8 mouse cellular contexts compared by ENCODE assay signal in genomic region chr9:22225581-22226388, GRCm38 (mm10). TPM values are rescaled to one million over a fixed set of nuclear protein-coding genes. Genes with fewer than 3 reads are reported as not detected.
A peak's percentile ranks its signal among the peaks of the same experiment; 100 is the strongest.
DNase-seq lines count a peak whose midpoint lies in the region; ATAC-seq and TF ChIP-seq lines count a peak whose summit lies in the region.

Gene Zfp809, plus strand, starts transcription at chr9:22225714.

- peak; percentile 85 for TF ChIP-seq CTCF in C2C12 (IDR thresholded peaks at IDR 0.05; ENCODE audit: control insufficient read depth, insufficient read depth, insufficient read length)
- TF ChIP-seq CTCF in brain, embryonic 14.5 days (IDR thresholded peaks at IDR 0.05; ENCODE audit: borderline replicate concordance, extremely low read depth, insufficient read depth, insufficient read length), result peak; percentile 66
- peak; percentile 88 for TF ChIP-seq CTCF in liver, adult 2 months (IDR thresholded peaks at IDR 0.05; ENCODE audit: low read depth, low read length)

- TF ChIP-seq POLR2A in brain, embryonic 14.5 days (IDR thresholded peaks at IDR 0.05; ENCODE audit: borderline replicate concordance, extremely low read depth, insufficient read depth, insufficient read length, poor library complexity, severe bottlenecking), result peak; percentile 45; the same call in 1 of the 2 replicates
- TF ChIP-seq POLR2A in liver, adult 2 months (IDR thresholded peaks at IDR 0.05; ENCODE audit: extremely low read depth, insufficient read depth, low read length), result peak; percentile 85
- peak; percentile 84 for TF ChIP-seq POLR2A in myocyte (IDR thresholded peaks at IDR 0.05; ENCODE audit: insufficient read length, low read depth)

- H3K36me3 ChIP-seq in C2C12 (ENCODE audit: control insufficient read depth, insufficient read depth), result peaks cover 4% of the 10 kb centered on the region
- no peaks in the 10 kb centered on the region for H3K36me3 ChIP-seq in erythroblast, embryonic 14.5 days (ENCODE audit: control insufficient read depth)
- H3K36me3 ChIP-seq in heart, embryonic 11.5 days (ENCODE audit: control insufficient read depth, insufficient read depth, low read length), result no peaks in the 10 kb centered on the region
- H3K36me3 ChIP-seq in kidney, embryonic 16.5 days (ENCODE audit: insufficient read depth, low read length), result no peaks in the 10 kb centered on the region
- no peaks in the 10 kb centered on the region; the same call in 1 of the 2 replicates for H3K36me3 ChIP-seq in liver, adult 2 months (ENCODE audit: control insufficient read depth, insufficient read depth, low read length)
- H3K36me3 ChIP-seq in myocyte (ENCODE audit: control insufficient read depth, insufficient read depth), result no peaks in the 10 kb centered on the region
- H3K36me3 ChIP-seq in splenic B cell, adult 2 months (ENCODE audit: control insufficient read depth, insufficient read depth, low read length, poor library complexity, severe bottlenecking), result no peaks in the 10 kb centered on the region

- H3K4me3 ChIP-seq in C2C12 (ENCODE audit: insufficient read depth, poor library complexity, severe bottlenecking), result peak within 1 kb of the TSS; percentile 44
- H3K4me3 ChIP-seq in erythroblast, embryonic 14.5 days (replicated peaks), result peak within 1 kb of the TSS; percentile 87
- peak within 1 kb of the TSS; percentile 59 for H3K4me3 ChIP-seq in heart, embryonic 11.5 days (ENCODE audit: low read depth, low read length)
- H3K4me3 ChIP-seq in kidney, embryonic 16.5 days (ENCODE audit: low read length), result peak within 1 kb of the TSS; percentile 73
- peak within 1 kb of the TSS; percentile 94 for H3K4me3 ChIP-seq in liver, adult 2 months (ENCODE audit: insufficient read depth, low read depth, low read length)
- peak within 1 kb of the TSS; percentile 52 for H3K4me3 ChIP-seq in myocyte

- WGBS in heart, embryonic 11.5 days (ENCODE audit: insufficient replicate concordance), result 1% methylated on average over 35 of the region's 35 CpGs
- WGBS in kidney, embryonic 16.5 days, result 2% methylated on average over 35 of the region's 35 CpGs
- WGBS in liver, adult 2 months, result under 1% methylated on average over 35 of the region's 35 CpGs

- H3K9me3 ChIP-seq in erythroblast, embryonic 14.5 days (ENCODE audit: control insufficient read depth, low read length), result no peaks in the 10 kb centered on the region
- no peaks in the 10 kb centered on the region for H3K9me3 ChIP-seq in heart, embryonic 11.5 days (replicated peaks; ENCODE audit: control insufficient read depth, low read length)
- H3K9me3 ChIP-seq in kidney, embryonic 16.5 days (ENCODE audit: low read length), result 0 out of 2 replicates have a peak, but pooled peaks cover 2% of the 10 kb centered on the region

- peak within 1 kb of the TSS; percentile 77 for H3K9ac ChIP-seq in heart, embryonic 11.5 days (ENCODE audit: low read depth, low read length)
- peak within 1 kb of the TSS; percentile 83 for H3K9ac ChIP-seq in kidney, embryonic 16.5 days (replicated peaks; ENCODE audit: low read length)
- peak within 1 kb of the TSS; percentile 98 for H3K9ac ChIP-seq in liver, adult 2 months (ENCODE audit: low read depth, low read length)

- H3ac ChIP-seq in C2C12 (ENCODE audit: control insufficient read depth, insufficient read length, low read depth), result peak within 1 kb of the TSS; percentile 82
- H3ac ChIP-seq in myocyte (ENCODE audit: control insufficient read depth, insufficient read length), result peak within 1 kb of the TSS; percentile 90

- DNase-seq in brain, embryonic 14.5 days (ENCODE audit: low read depth), result peak; percentile 99
- peak; percentile 96 for DNase-seq in liver, adult 2 months (ENCODE audit: extremely low read depth, low read depth, low spot score)
- peak; percentile 100 for DNase-seq in splenic B cell, adult 2 months (ENCODE audit: low read depth, low spot score)

- ATAC-seq in heart, embryonic 11.5 days (replicated peaks; ENCODE audit: insufficient number of reproducible peaks, low FRiP score, low TSS enrichment), result peak; percentile 94
- peak; percentile 99 for ATAC-seq in kidney, embryonic 16.5 days (ENCODE audit: low FRiP score, low TSS enrichment)

- H3K4me2 ChIP-seq in heart, embryonic 11.5 days, result peak within 1 kb of the TSS; percentile 79
- peak within 1 kb of the TSS; percentile 83 for H3K4me2 ChIP-seq in kidney, embryonic 16.5 days (replicated peaks; ENCODE audit: low read depth, low read length)
- H3K4me2 ChIP-seq in myocyte (ENCODE audit: low read depth), result peak within 1 kb of the TSS; percentile 97

- H3K79me3 ChIP-seq in C2C12 (ENCODE audit: low read depth), result peaks cover 24% of the 10 kb centered on the region

- H3K27ac ChIP-seq in heart, embryonic 11.5 days (ENCODE audit: low read depth, low read length), result peak within 1 kb of the TSS; percentile 78
- H3K27ac ChIP-seq in kidney, embryonic 16.5 days (ENCODE audit: low read length), result peak within 1 kb of the TSS; percentile 95
- H3K27ac ChIP-seq in liver, adult 2 months (replicated peaks; ENCODE audit: insufficient read depth, low read depth, low read length), result peak within 1 kb of the TSS; percentile 98

- H3K27me3 ChIP-seq in C2C12 (ENCODE audit: control insufficient read depth, insufficient read depth, insufficient read length) (no peaks in the 10 kb centered on the region), myocyte (ENCODE audit: control insufficient read depth, insufficient read depth, insufficient read length) (no peaks in the 10 kb centered on the region)
- H3K27me3 ChIP-seq in erythroblast, embryonic 14.5 days (ENCODE audit: control insufficient read depth), result no peaks in the 10 kb centered on the region; the same call in 1 of the 2 replicates
- H3K27me3 ChIP-seq in heart, embryonic 11.5 days (ENCODE audit: control insufficient read depth, insufficient read depth, low read length), result no peaks in the 10 kb centered on the region
- H3K27me3 ChIP-seq in kidney, embryonic 16.5 days (ENCODE audit: insufficient read depth, low read length), result no peaks in the 10 kb centered on the region
- no peaks in the 10 kb centered on the region for H3K27me3 ChIP-seq in liver, adult 2 months (ENCODE audit: control insufficient read depth, insufficient read depth, low read length)
- no peaks in the 10 kb centered on the region for H3K27me3 ChIP-seq in splenic B cell, adult 2 months (ENCODE audit: control insufficient read depth, insufficient read depth, low read length, poor library complexity, severe bottlenecking)

- peaks cover 7% of the 10 kb centered on the region for H3K4me1 ChIP-seq in erythroblast, embryonic 14.5 days (ENCODE audit: control insufficient read depth)
- no peaks in the 10 kb centered on the region for H3K4me1 ChIP-seq in heart, embryonic 11.5 days (ENCODE audit: control insufficient read depth, insufficient read depth, low read length)
- H3K4me1 ChIP-seq in kidney, embryonic 16.5 days (ENCODE audit: insufficient read depth, low read length), result peaks cover 4% of the 10 kb centered on the region
- H3K4me1 ChIP-seq in liver, adult 2 months (ENCODE audit: control insufficient read depth, insufficient read depth, low read length), result peaks cover 7% of the 10 kb centered on the region; the same call in 1 of the 2 replicates

- H3K79me2 ChIP-seq in C2C12 (ENCODE audit: control insufficient read depth, insufficient read depth) (peaks cover 35% of the 10 kb centered on the region), myocyte (ENCODE audit: control insufficient read depth, insufficient read depth) (peaks cover 6% of the 10 kb centered on the region)
- no peaks in the 10 kb centered on the region; the same call in 1 of the 2 replicates for H3K79me2 ChIP-seq in liver, adult 2 months (ENCODE audit: control insufficient read depth, insufficient read depth, low read length)

TF ChIP-seq in C2C12, 6 proteins besides CTCF, POLR2A, EP300 and RAD21:
- TF ChIP-seq USF1 (IDR thresholded peaks at IDR 0.05; ENCODE audit: low read depth) (peak; percentile 54), FOSL1 (IDR thresholded peaks at IDR 0.05; ENCODE audit: insufficient read depth, low read length, poor library complexity, severe bottlenecking) (no peak)

TF ChIP-seq in myocyte, 11 proteins besides CTCF, POLR2A, EP300 and RAD21:
- TF ChIP-seq TCF3 (IDR thresholded peaks at IDR 0.05; ENCODE audit: insufficient read length, low read depth) (peak; percentile 59), SRF (IDR thresholded peaks at IDR 0.05; ENCODE audit: control insufficient read depth, insufficient read length, low read depth) (no peak), MYOD1 (IDR thresholded peaks at IDR 0.05; ENCODE audit: control insufficient read depth in 1 of 3, insufficient read length in 2 of 3, low read depth in 2 of 3) (peak in 1 of 3 experiments; percentile 10), MYOG (IDR thresholded peaks at IDR 0.05; ENCODE audit: control insufficient read depth in 1 of 3, insufficient read depth in 1 of 3, insufficient read length in 2 of 3, low read depth in 2 of 3) (peak in 1 of 3 experiments; percentile 13), POLR2AphosphoS2 (IDR thresholded peaks at IDR 0.05; ENCODE audit: insufficient read length, low read depth) (peak; percentile 88), USF1 (IDR thresholded peaks at IDR 0.05; ENCODE audit: low read depth) (peak; percentile 56)
TF ChIP-seq in myocyte: peak in this region for 5.

RNA-seq across cellular contexts. Expression of gene Zfp809, which starts in this region (rescaled TPM):
- polyA plus RNA-seq in C2C12 (2012; fragmentation: generic; extraction: Trizol) (4.5 TPM), myocyte (2012; fragmentation: generic; extraction: Trizol) (4.3 TPM)
- 6.2 and 8.6 TPM in 2 replicates for polyA plus RNA-seq in brain, embryonic 14.5 days (2012; rRNA removed)
- 0.06 TPM in 1 of 2 replicates, not detected in the other for polyA plus RNA-seq in erythroblast, embryonic 14.5 days (2012)
- polyA plus RNA-seq in heart, embryonic 11.5 days (2014; fragmentation: Nextera tagmentation; extraction: Ambion mirVana), result 19.0 and 20.0 TPM in 2 replicates
- 20.0 and 21.7 TPM in 2 replicates for polyA plus RNA-seq in kidney, embryonic 16.5 days (2015; fragmentation: Nextera tagmentation; extraction: Ambion mirVana)
- total RNA-seq in liver, adult 2 months (2014; rRNA removed), result 15.8 and 18.6 TPM in 2 replicates
- polyA plus RNA-seq in liver, adult 2 months (2012; rRNA removed), result 12.8 and 15.5 TPM in 2 replicates

Comparison
In these comparisons a context has a peak if more than half of its experiments do, and no peak if none do; other contexts are left out.
1. Peak in every context shown above with its lines: DNase-seq, ATAC-seq, H3K4me3 ChIP-seq and H3K27ac ChIP-seq.
2. H3K4me3 ChIP-seq: peak in every context shown above with its lines; median percentile 94 in liver, adult 2 months; 87 in erythroblast, embryonic 14.5 days; 73 in kidney, embryonic 16.5 days; 59 in heart, embryonic 11.5 days; 52 in myocyte; 44 in C2C12.